Mouse (Mus musculus) myocyte (in vitro differentiated cells): ENCODE results near the gene Map3k19.

Experiments
- CEBPB ChIP-seq: IDR thresholded peaks from 2 replicates; pipeline ENCODE4 v1.6.1; 2011; ENCODE audit warnings: mild to moderate bottlenecking, moderate library complexity; ENCODE audit not compliant: poor library complexity, insufficient read depth, severe bottlenecking
- E2F4 ChIP-seq: IDR thresholded peaks from one replicate; pipeline ENCODE4 v1.6.1; 2011; ENCODE audit warnings: mild to moderate bottlenecking, control low read depth, moderate library complexity; ENCODE audit not compliant: insufficient read depth
- MAX ChIP-seq: IDR thresholded peaks from one replicate; pipeline ENCODE4 v1.6.1; 2011; ENCODE audit warnings: low read depth, mild to moderate bottlenecking, control low read depth
- MYOD1 ChIP-seq, 3 experiments: IDR thresholded peaks; one replicate each; pipeline ENCODE4 v1.6.1; 2011; ENCODE audit warnings: control low read depth in 2 of 3, low read depth in 2 of 3, mild to moderate bottlenecking in 2 of 3, moderate library complexity in 1 of 3; ENCODE audit not compliant: insufficient read length in 2 of 3, control insufficient read depth in 1 of 3
- MYOG ChIP-seq, 3 experiments: IDR thresholded peaks; one replicate each; pipeline ENCODE4 v1.6.1; 2011; ENCODE audit warnings: control low read depth in 2 of 3, low read depth in 2 of 3, mild to moderate bottlenecking in 2 of 3; ENCODE audit not compliant: insufficient read length in 2 of 3, control insufficient read depth in 1 of 3, insufficient read depth in 1 of 3
- POLR2A ChIP-seq: IDR thresholded peaks from one replicate; pipeline ENCODE4 v1.6.1; 2011; ENCODE audit warnings: low read depth, mild to moderate bottlenecking, control low read depth, moderate library complexity; ENCODE audit not compliant: insufficient read length
- POLR2AphosphoS2 ChIP-seq: IDR thresholded peaks from one replicate; pipeline ENCODE4 v1.6.1; 2011; ENCODE audit warnings: low read depth, control low read depth; ENCODE audit not compliant: insufficient read length
- REST ChIP-seq: IDR thresholded peaks from one replicate; pipeline ENCODE4 v1.6.1; 2011; ENCODE audit warnings: mild to moderate bottlenecking, control low read depth, moderate library complexity; ENCODE audit not compliant: insufficient read depth, insufficient read length
- SRF ChIP-seq: IDR thresholded peaks from one replicate; pipeline ENCODE4 v1.6.1; 2011; ENCODE audit warnings: low read depth; ENCODE audit not compliant: control insufficient read depth, insufficient read length
- TCF12 ChIP-seq: IDR thresholded peaks from one replicate; pipeline ENCODE4 v1.6.1; 2011; ENCODE audit warnings: mild to moderate bottlenecking, control low read depth; ENCODE audit not compliant: poor library complexity, insufficient read depth, severe bottlenecking
- TCF3 ChIP-seq: IDR thresholded peaks from one replicate; pipeline ENCODE4 v1.6.1; 2011; ENCODE audit warnings: low read depth, control low read depth; ENCODE audit not compliant: insufficient read length
- USF1 ChIP-seq: IDR thresholded peaks from one replicate; pipeline ENCODE4 v1.6.1; 2011; ENCODE audit warnings: low read depth, mild to moderate bottlenecking, control low read depth, moderate library complexity

- TF ChIP-seq E2F4 (no peak), POLR2A (no peak), CEBPB (no peak), POLR2AphosphoS2 (no peak), MAX (no peak), USF1 (no peak), TCF12 (no peak), SRF (no peak), TCF3 (no peak), MYOD1 (IDR thresholded peaks at IDR 0.05; ENCODE audit: control insufficient read depth in 1 of 3, insufficient read length in 2 of 3, low read depth in 2 of 3) (no peak), REST (no peak), MYOG (IDR thresholded peaks at IDR 0.05; ENCODE audit: control insufficient read depth in 1 of 3, insufficient read depth in 1 of 3, insufficient read length in 2 of 3, low read depth in 2 of 3) (no peak)
These were observed 79.6 kb downstream of the Map3k19 start for GRCm38 (mm10) chr1:127775206-127775720.
